Mouse (Mus musculus) spleen, embryonic (tissue): ENCODE measurements around the gene Khdc3.
"Not testable (repeated sequence)": the region's sequence is repeated elsewhere in the genome, so short reads cannot be mapped to it uniquely, and the experiment has no call there.

Experiments
- CTCF ChIA-PET: fragments of 350-600 bp; sonication (Branson Sonifier 250); formaldehyde crosslinking; loops from one replicate; lab custom pipeline; 2022; lab: Charles Lee

The Khdc3 gene

GRCm38 (mm10) chr9:73101536-73101935 is at the start of gene Khdc3:
Gene Khdc3, plus strand, starts transcription at chr9:73101836.
- CTCF ChIA-PET = no interaction called here

GRCm38 (mm10) chr9:73055441-73055911 is 46.2 kb upstream of the Khdc3 start:
- CTCF ChIA-PET = no interaction called here

DNA sequence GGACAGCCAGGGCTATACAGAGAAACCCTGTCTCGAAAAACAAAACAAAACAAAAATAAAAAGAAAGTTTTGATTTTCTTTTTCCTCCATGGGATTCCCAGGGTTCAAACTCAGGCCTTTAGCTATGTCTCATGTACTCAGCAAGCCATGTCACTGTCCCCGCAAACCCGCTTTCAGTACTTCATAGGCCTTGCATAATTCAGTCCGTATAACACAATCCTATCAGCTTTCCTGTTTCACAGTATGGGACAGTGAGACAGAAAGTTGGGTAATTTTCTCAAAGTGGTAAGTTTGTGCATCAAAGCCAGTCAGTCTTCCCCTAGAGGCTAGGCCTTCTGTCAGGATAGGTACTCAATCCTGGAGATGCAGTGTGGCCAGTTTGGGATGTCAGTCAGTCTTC is 42.4 kb upstream of the Khdc3 start:
- CTCF ChIA-PET = no interaction called here

DNA sequence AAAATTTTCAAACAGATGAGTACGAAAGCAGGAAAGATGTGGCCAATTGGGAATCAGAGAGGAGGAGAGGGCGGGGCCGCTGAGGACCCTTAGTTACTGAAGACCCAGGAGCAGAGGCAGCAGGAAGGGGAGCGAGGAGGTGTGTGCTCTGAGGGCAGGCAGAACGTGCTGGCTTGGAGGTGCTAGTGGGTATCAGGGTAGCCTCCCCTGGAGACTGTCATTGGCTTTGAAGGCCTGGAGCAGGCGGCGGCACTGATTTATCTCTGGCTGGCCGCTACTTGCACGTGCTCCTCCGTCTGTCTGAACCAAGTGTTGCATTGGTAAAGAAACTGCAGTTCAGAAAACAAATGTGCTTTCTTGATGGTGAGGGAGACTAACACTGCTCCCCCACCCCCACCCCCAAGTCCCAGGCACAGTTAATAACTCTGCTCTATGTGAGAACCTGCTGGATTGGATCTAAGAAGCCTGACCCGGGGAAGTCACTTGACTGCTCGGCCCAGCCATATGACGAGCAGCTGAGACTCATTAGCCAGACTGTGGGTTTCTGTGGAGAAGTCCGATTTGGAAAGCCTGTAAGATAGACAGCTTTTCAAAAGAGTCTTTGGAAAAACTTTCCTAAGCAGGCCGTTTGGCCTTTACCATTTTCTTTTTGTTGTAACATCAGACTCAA is 37.9 kb upstream of the Khdc3 start:
- CTCF ChIA-PET = no interaction called here

DNA sequence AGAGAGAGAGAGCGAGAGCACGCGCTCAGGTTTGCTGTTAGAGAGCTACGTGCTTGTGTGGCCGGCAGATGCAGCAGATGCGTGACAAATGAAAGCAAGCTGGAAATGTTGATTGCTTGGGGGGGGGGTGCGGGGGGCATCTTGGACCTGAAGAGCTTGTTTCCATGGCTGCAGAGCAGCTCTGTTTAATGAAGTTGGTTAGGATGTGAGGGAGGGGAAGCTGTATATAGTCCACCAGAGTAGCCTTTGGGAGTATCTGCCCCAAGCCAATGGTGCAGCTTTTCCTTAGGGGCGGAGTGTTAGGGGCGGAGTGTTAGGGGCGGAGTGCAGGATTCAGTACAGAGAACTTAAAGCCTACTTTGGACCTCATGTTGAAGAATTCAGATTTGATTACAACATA is 34.5 kb upstream of the Khdc3 start:
- CTCF ChIA-PET = interaction anchor here (0.6 kb wide), 2 partner anchors 59 to 111 kb away, joined by 4 to 6 read pairs; no protein-coding TSS in a partner anchor

GRCm38 (mm10) chr9:73068230-73068679 is 33.4 kb upstream of the Khdc3 start:
- CTCF ChIA-PET = no interaction called here

DNA sequence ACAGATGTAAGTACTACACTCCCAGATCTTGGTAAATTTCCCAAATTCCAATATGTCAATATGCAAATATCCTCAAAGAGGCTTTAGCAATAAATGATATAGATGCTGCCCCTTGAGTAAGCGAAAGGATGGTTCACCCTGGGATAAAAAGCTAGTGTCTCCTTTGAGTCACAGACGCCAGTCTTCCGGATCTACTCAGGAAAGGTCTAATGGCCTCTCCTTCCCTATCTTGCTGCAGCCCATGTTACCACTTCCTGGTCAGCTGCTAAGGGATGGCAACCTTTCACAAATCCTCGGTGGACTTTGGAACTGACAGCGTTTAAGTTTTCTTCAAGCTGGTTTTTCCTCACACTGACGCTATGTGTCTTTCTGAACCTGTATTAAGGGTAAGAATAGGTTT is 32.9 kb upstream of the Khdc3 start:
- CTCF ChIA-PET = no interaction called here

DNA sequence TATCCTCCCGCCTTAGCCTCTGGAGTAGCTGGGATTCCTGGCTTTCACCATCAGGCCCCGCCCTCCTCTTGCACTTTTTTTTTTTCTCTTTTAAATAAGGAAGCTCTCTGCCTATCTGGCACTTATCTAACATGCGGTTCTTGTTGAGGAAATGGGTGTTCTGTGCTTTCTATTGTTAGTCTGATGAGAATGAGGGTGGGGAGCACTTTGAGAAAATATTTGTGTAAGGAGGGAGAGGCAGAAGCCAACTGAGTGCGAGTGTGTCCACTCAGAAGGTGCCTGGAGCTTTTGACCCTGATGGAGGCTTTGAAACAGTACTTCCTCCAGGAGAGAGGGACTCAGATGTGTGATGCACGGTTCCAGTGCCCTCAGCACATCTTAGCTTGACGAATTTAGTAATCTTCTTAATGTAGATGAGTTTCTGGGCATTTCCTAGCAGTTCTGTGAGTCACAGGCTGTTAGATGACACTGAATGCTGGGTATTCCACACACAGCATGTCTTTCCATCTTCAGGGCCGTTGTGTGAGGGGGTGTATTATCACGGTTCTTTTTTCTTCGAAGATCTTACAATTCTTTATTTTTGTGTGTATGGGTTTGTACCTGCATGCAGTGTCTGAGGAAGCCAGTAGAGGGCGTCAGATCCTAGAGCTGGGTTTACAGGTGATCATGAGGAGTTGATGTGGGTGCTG is 30.5 kb upstream of the Khdc3 start:
- CTCF ChIA-PET = interaction anchor here (0.6 kb wide), 1 partner anchor 87 kb away, joined by 3 read pairs; no protein-coding TSS in a partner anchor

- CTCF ChIA-PET = no interaction called here
These were observed 29.2 kb upstream of the Khdc3 start for GRCm38 (mm10) chr9:73072426-73072825.

- CTCF ChIA-PET = no interaction called here
These were observed 28.5 kb upstream of the Khdc3 start for GRCm38 (mm10) chr9:73073169-73073568.

GRCm38 (mm10) chr9:73079349-73079748 is 22.3 kb upstream of the Khdc3 start:
- CTCF ChIA-PET = not testable (repeated sequence)

DNA sequence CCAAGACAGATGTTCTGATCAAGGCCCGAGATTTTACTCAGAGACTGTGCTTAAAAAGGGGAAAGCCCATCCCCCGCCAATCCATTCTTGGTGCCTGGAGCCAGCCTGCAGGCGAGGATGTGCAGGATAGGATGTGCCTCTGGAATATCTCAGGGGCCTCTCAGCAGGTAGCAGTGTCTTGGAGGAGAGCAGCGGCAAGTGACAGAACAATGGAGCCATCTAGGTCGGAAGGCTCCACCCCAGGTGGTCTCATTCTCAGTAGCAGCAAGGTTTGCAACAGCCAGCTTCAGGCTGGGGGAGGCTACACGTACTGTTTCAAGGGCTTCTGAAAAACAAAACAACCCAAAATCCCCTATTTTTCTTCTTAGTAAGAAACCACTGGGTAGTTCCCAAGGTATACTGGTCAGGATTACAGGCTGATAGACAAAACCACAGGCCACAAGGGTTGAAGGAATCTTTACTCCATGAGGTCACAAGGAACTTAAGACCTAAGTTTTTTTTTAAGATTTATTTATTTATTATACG is 21.8 kb upstream of the Khdc3 start:
- CTCF ChIA-PET = no interaction called here

GRCm38 (mm10) chr9:73082291-73083000 is 19.2 kb upstream of the Khdc3 start:
- CTCF ChIA-PET = interaction anchor here (0.7 to 0.8 kb wide), 2 partner anchors 116 to 124 kb away, joined by 3 to 7 read pairs; partner anchors contain the start of gene Dyx1c1

DNA sequence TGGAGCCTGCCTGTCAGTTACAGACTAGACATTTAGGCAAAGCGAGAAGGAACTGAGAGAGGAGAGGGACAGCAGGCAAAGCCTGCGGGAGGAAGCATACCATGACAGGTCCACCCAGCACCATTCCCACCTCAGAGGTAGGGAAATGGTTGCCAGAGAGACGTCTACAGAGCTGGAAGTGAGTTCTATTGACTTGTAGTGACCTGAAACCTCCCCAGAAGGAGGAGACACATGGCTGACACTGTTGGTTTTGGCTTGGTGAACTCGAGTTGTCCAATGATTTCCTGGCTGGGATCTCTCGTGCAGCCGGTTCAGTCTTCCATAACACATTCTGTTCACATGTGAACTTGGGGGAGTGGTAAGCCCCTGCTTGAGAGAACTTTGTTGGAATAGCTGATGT is 17.7 kb upstream of the Khdc3 start:
- CTCF ChIA-PET = no interaction called here

DNA sequence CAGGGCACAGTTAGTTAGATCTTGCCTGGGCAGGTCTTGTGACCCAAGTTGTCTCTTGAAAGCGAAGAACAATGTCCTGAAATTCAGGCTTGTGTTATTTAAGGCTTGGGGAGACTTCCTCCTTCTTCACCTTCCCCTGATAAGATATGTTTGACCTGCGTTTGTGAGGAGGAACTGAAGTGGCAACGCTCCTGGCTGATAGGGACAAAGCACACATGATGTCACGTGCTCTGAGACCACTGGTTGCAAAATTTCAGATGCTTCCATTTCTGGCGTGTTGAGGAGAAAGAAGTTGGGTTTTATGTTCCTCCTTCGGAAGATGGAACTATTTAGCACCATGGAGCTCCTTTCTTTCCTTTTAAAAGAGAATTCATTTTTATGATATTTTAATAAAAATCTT is 15.8 kb upstream of the Khdc3 start:
- CTCF ChIA-PET = no interaction called here

GRCm38 (mm10) chr9:73087121-73087520 is 14.5 kb upstream of the Khdc3 start:
- CTCF ChIA-PET = no interaction called here

DNA sequence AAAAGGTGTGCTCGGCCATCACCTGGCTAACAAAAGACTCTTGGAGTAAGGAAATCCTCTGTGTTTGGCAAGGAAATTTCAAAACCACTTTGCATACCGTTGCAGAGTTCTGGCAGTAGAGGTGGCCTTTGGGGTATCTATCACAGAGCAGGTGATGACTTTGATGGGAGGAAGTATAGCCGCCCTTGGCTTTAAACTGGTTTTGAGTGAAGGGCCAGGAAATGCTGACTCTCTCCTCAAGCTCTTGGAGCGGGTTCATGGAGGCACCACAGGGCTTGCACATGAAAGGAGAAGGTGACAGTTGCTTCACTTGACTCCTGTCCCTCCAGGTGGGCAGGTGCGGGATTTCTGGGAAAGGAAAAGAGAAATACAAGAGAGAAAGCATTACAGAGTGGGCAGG is 14.1 kb upstream of the Khdc3 start:
- CTCF ChIA-PET = no interaction called here

DNA sequence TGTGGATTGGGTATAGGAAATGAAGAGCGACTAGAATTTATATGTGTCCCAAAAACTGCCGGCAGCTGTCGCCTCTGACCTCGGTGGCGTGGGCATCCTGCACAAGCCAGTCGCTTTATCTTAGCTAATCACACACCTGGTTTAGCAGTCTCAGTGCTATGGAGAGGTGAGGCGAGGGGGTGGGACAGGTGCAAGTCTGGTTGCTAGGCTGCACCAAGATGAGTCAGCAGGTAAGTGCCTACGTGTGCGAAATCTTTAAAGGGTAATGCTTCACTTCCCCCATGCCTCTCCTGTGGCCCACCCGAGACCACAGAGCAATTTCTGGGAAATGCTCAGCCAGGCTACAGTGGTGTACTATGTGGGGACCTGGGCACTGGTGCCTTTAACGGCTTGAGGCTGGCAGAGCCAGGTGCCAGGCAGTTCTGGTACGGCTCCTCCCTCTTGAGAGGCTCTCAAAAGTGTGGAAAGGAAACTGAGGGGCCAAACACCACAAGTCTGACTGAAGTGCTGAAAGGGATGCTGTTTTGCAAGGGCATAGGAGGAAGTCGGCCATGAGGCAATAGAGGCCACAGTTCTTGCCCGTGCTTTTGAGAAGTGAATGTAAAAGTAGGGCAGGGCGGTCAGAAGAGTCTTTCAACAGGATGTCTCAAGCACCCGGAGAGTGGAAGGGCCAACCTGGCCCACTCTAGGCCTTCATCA is 12.3 kb upstream of the Khdc3 start:
- CTCF ChIA-PET = no interaction called here

GRCm38 (mm10) chr9:73090121-73090520 is 11.5 kb upstream of the Khdc3 start:
- CTCF ChIA-PET = interaction anchor here (0.7 kb wide), 1 partner anchor 53 kb away, joined by 3 read pairs; no protein-coding TSS in a partner anchor

- CTCF ChIA-PET = interaction anchor here (0.5 to 1.6 kb wide), 2 partner anchors 48 to 293 kb away, joined by 5 to 7 read pairs; partner anchors contain the start of gene Rab27a
These were observed 9.9 kb upstream of the Khdc3 start for GRCm38 (mm10) chr9:73091747-73092146.

- CTCF ChIA-PET = no interaction called here
These were observed 7.1 kb upstream of the Khdc3 start for GRCm38 (mm10) chr9:73094580-73094979.
